Comparison of ENCODE assay signal across 28 mouse cellular contexts in the genomic region with DNA sequence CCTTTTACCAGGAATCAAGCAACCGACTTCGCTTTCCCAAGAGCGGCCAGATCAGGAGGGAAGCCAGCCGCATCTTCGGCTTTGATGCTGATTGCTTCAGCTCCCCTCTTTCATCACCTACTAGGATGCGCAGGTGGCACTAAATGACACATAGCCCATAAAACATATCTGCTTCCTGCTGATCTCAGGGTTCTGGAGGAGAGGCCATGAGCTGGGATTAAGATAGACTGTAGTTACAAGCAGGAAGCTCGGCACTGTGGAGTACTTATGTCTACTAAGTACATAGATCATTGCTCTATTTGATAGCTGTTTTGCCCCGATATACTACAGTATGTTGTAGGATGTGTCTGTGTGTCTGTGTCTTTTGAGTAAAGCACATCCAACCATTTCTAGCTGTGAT.
DNase-seq lines count a peak whose midpoint lies in the region; ATAC-seq lines count a peak whose summit lies in the region.
"Had no signal": no experiment of that assay in that cellular context is flagged by ENCODE, and none has a peak within 500 bp of the region (broad histone marks: within the 10 kb centered on the region; RNA-seq: fewer than 3 reads in every experiment).

No protein-coding gene starts in this region.

- H3K4me2 ChIP-seq in intestine, embryonic 16.5 days (ENCODE audit: low read depth, low read length) = no peak overlapping the region
- H3K4me2 ChIP-seq: embryonic facial prominence, embryonic 13.5 days; embryonic facial prominence, embryonic 15.5 days; forebrain, embryonic 12.5 days had no signal

- H3K9ac ChIP-seq in intestine, embryonic 16.5 days (ENCODE audit: low read depth, low read length) = no peak overlapping the region
- H3K9ac ChIP-seq: embryonic facial prominence, embryonic 13.5 days; embryonic facial prominence, embryonic 15.5 days; forebrain, embryonic 12.5 days had no signal

- no peaks in the 10 kb centered on the region for H3K9me3 ChIP-seq in intestine, embryonic 16.5 days (ENCODE audit: control insufficient read depth, low read length)
- H3K9me3 ChIP-seq: embryonic facial prominence, embryonic 13.5 days; embryonic facial prominence, embryonic 15.5 days; forebrain, embryonic 10.5 days; forebrain, embryonic 12.5 days; G1E had no signal

- WGBS in intestine, embryonic 16.5 days = 81% methylated on average over 8 of the region's 8 CpGs

- ATAC-seq in granulocyte monocyte progenitor cell, adult 5-6 weeks (replicated peaks; ENCODE audit: poor library complexity, severe bottlenecking) = peak; percentile 25
- peak; percentile 71 for ATAC-seq in intestine, embryonic 16.5 days
- ATAC-seq in megakaryocyte, adult 5-6 weeks (ENCODE audit: poor library complexity, severe bottlenecking) = peak; percentile 38
- ATAC-seq: activated CD4-positive, CD25-positive, alpha-beta regulatory T cell, adult 4 months; CD4-positive, CD25-positive, alpha-beta regulatory T cell, adult 4 months; forebrain, embryonic 14.5 days; forebrain, embryonic 16.5 days; Patski had no signal

- H3K27me3 ChIP-seq in intestine, embryonic 16.5 days (replicated peaks; ENCODE audit: control insufficient read depth, insufficient read depth, low read length) = no peaks in the 10 kb centered on the region
- H3K27me3 ChIP-seq: CH12.LX; embryonic facial prominence, embryonic 13.5 days; embryonic facial prominence, embryonic 15.5 days; forebrain, embryonic 12.5 days; Patski had no signal

- H3K27ac ChIP-seq in intestine, embryonic 16.5 days (ENCODE audit: low read length) = no peak overlapping the region
- H3K27ac ChIP-seq: embryonic facial prominence, embryonic 13.5 days; embryonic facial prominence, embryonic 15.5 days; forebrain, embryonic 10.5 days; forebrain, embryonic 12.5 days had no signal

- no peak for DNase-seq in gastrocnemius, adult 18-20 months (ENCODE audit: low spot score)
- DNase-seq in kidney, adult 8-10 months = no peak
- no peak for DNase-seq in lung, postnatal 10 days
- DNase-seq: adrenal gland, postnatal 10 days; adrenal gland, postnatal 25 days; B cell, adult 2 months; cerebellum, adult 11 months; cerebellum, adult 18-20 months; cerebellum, adult 8-10 months; cerebellum, adult 9-11 months; cerebellum, postnatal 14 days; cerebellum, postnatal 36 days; embryo, embryonic 11 days had no signal

- no peak overlapping the region for H3K4me3 ChIP-seq in intestine, embryonic 16.5 days (ENCODE audit: low read length)
- H3K4me3 ChIP-seq: embryonic facial prominence, embryonic 13.5 days; embryonic facial prominence, embryonic 15.5 days; erythroblast, embryonic 14.5 days; forebrain, embryonic 10.5 days; forebrain, embryonic 12.5 days had no signal

- H3K36me3 ChIP-seq in intestine, embryonic 16.5 days (ENCODE audit: control insufficient read depth, insufficient read depth, low read length) = no peaks in the 10 kb centered on the region
- H3K36me3 ChIP-seq: embryonic facial prominence, embryonic 13.5 days; embryonic facial prominence, embryonic 15.5 days; forebrain, embryonic 12.5 days had no signal

- H3K4me1 ChIP-seq in intestine, embryonic 16.5 days (ENCODE audit: control insufficient read depth, insufficient read depth, low read length) = peaks cover 26% of the 10 kb centered on the region
